Mouse (Mus musculus) MEL (cell line): ENCODE measurements around the gene Babam2. TPM values are rescaled to one million over a fixed set of nuclear protein-coding genes. Genes with fewer than 3 reads are reported as not detected.

Source experiments
- DNase-seq: peaks from one replicate; pipeline ENCODE4 v3.0.0; 2011; ENCODE audit warnings: low read depth, low spot score
- H3K27ac ChIP-seq: 2 replicates; pipeline ENCODE4 v1.5.1; 2012; ENCODE audit warnings: low read depth, mild to moderate bottlenecking, control low read depth, low read length, moderate library complexity; ENCODE audit not compliant: control insufficient read depth
- H3K27me3 ChIP-seq, 2 experiments: fragments of 150-350 bp in 1 of 2; sonication (generic) in 1 of 2; 2 replicates each; pipeline ENCODE4 v1.6.1; 2012; ENCODE audit warnings: low read length in 2 of 2, mild to moderate bottlenecking in 2 of 2, improper control_type of control experiment in 1 of 2, moderate library complexity in 1 of 2; ENCODE audit not compliant: insufficient read depth in 2 of 2, control insufficient read depth in 1 of 2
- H3K36me3 ChIP-seq, 2 experiments: 2 replicates each; pipeline ENCODE4 v1.6.1; 2012 to 2014; ENCODE audit warnings: low read length in 2 of 2, improper control_type of control experiment in 1 of 2, inconsistent platforms in 1 of 2, mild to moderate bottlenecking in 1 of 2; ENCODE audit not compliant: insufficient read depth in 2 of 2, control insufficient read depth in 1 of 2
- H3K4me1 ChIP-seq, 2 experiments: fragments of 150-350 bp in 1 of 2; sonication (generic) in 1 of 2; 2 replicates each; pipeline ENCODE4 v1.6.1; 2012; ENCODE audit warnings: low read length in 2 of 2, improper control_type of control experiment in 1 of 2, mild to moderate bottlenecking in 1 of 2; ENCODE audit not compliant: insufficient read depth in 2 of 2, control insufficient read depth in 1 of 2
- H3K4me3 ChIP-seq, 2 experiments: fragments of 150-350 bp in 1 of 2; sonication (generic) in 1 of 2; 2 replicates each; pipeline ENCODE4 v1.5.1; 2012; ENCODE audit warnings: low read depth in 2 of 2, low read length in 2 of 2, mild to moderate bottlenecking in 2 of 2, moderate library complexity in 2 of 2, control low read depth in 1 of 2, improper control_type of control experiment in 1 of 2; ENCODE audit not compliant: control insufficient read depth in 1 of 2, insufficient read depth in 1 of 2
- H3K79me2 ChIP-seq: 2 replicates; pipeline ENCODE4 v1.6.1; 2012; ENCODE audit warnings: mild to moderate bottlenecking, low read length, moderate library complexity; ENCODE audit not compliant: control insufficient read depth, poor library complexity, insufficient read depth
- H3K9ac ChIP-seq: 2 replicates; pipeline ENCODE4 v1.6.1; 2012; ENCODE audit warnings: low read depth, mild to moderate bottlenecking, control low read depth, low read length, moderate library complexity; ENCODE audit not compliant: control insufficient read depth, poor library complexity, severe bottlenecking
- H3K9me3 ChIP-seq: fragments of 150-350 bp; sonication (generic); replicated peaks from 2 replicates; pipeline ENCODE4 v1.6.1; 2012; ENCODE audit warnings: mild to moderate bottlenecking, low read length, improper control_type of control experiment, moderate library complexity; ENCODE audit not compliant: insufficient read depth
- BHLHE40 ChIP-seq: IDR thresholded peaks from 2 replicates; pipeline ENCODE4 v1.6.1; 2012; ENCODE audit warnings: low read depth, mild to moderate bottlenecking, inconsistent platforms, low read length, improper control_type of control experiment, borderline replicate concordance
- CHD2 ChIP-seq: IDR thresholded peaks from 2 replicates; pipeline ENCODE4 v1.6.1; 2011; ENCODE audit warnings: low read length, improper control_type of control experiment
- CTCF ChIP-seq, 3 experiments: IDR thresholded peaks in 2 of 3; conservative IDR thresholded peaks in 1 of 3; 2 replicates each; pipeline ENCODE4 v1.5.1; 2011 to 2012; ENCODE audit warnings: low read length in 3 of 3, low read depth in 2 of 3, mild to moderate bottlenecking in 2 of 3, improper control_type of control experiment in 1 of 3, inconsistent platforms in 1 of 3, mixed read lengths in 1 of 3, moderate library complexity in 1 of 3; ENCODE audit not compliant: control insufficient read depth in 1 of 3, insufficient read depth in 1 of 3, poor library complexity in 1 of 3, severe bottlenecking in 1 of 3
- ELF1 ChIP-seq: IDR thresholded peaks from 2 replicates; pipeline ENCODE4 v1.6.1; 2014; ENCODE audit warnings: low read depth, mild to moderate bottlenecking, inconsistent platforms, low read length, improper control_type of control experiment, moderate library complexity
- EP300 ChIP-seq, 2 experiments: IDR thresholded peaks; 2 replicates each; pipeline ENCODE4 v1.6.1; 2011; ENCODE audit warnings: improper control_type of control experiment in 2 of 2, low read length in 2 of 2, low read depth in 1 of 2, mild to moderate bottlenecking in 1 of 2
- GABPA ChIP-seq: IDR thresholded peaks from 2 replicates; pipeline ENCODE4 v1.6.1; 2012; ENCODE audit warnings: low read depth, mild to moderate bottlenecking, inconsistent platforms, low read length, improper control_type of control experiment, moderate library complexity
- GATA1 ChIP-seq: IDR thresholded peaks from 2 replicates; pipeline ENCODE4 v1.6.1; 2011; ENCODE audit warnings: low read depth, low read length, improper control_type of control experiment
- JUND ChIP-seq: IDR thresholded peaks from 2 replicates; pipeline ENCODE4 v1.6.1; 2011; ENCODE audit warnings: low read depth, mild to moderate bottlenecking, improper control_type of control experiment, low read length
- KAT2A ChIP-seq: conservative IDR thresholded peaks from 2 replicates; pipeline ENCODE4 v1.6.1; 2012; ENCODE audit warnings: low read depth, low read length, improper control_type of control experiment, inconsistent platforms
- MAFK ChIP-seq: IDR thresholded peaks from 2 replicates; pipeline ENCODE4 v1.6.1; 2011; ENCODE audit warnings: low read depth, mild to moderate bottlenecking, low read length, improper control_type of control experiment, borderline replicate concordance
- MAX ChIP-seq: IDR thresholded peaks from 2 replicates; pipeline ENCODE4 v1.6.1; 2011; ENCODE audit warnings: low read length, improper control_type of control experiment
- MAZ ChIP-seq: IDR thresholded peaks from 2 replicates; pipeline ENCODE4 v1.6.1; 2012; ENCODE audit warnings: low read depth, mild to moderate bottlenecking, inconsistent platforms, low read length, improper control_type of control experiment
- MEF2A ChIP-seq: IDR thresholded peaks from 2 replicates; pipeline ENCODE4 v1.6.1; 2014; ENCODE audit warnings: low read depth, mild to moderate bottlenecking, inconsistent platforms, low read length, improper control_type of control experiment; ENCODE audit not compliant: poor library complexity, insufficient replicate concordance, severe bottlenecking; ENCODE audit errors: extremely low read depth
- NELFE ChIP-seq: IDR thresholded peaks from 2 replicates; pipeline ENCODE4 v1.6.1; 2011; ENCODE audit warnings: low read depth, low read length, improper control_type of control experiment
- NRF1 ChIP-seq: IDR thresholded peaks from 2 replicates; pipeline ENCODE4 v1.6.1; 2014; ENCODE audit warnings: low read depth, mild to moderate bottlenecking, inconsistent platforms, low read length, improper control_type of control experiment, moderate library complexity; ENCODE audit not compliant: poor library complexity, insufficient read depth, severe bottlenecking
- POLR2A ChIP-seq, 2 experiments: IDR thresholded peaks; 2 replicates each; pipeline ENCODE4 v1.6.1; 2011 to 2012; ENCODE audit warnings: low read length in 2 of 2, mild to moderate bottlenecking in 2 of 2, control low read depth in 1 of 2, improper control_type of control experiment in 1 of 2, low read depth in 1 of 2, moderate library complexity in 1 of 2; ENCODE audit not compliant: control insufficient read depth in 1 of 2, insufficient read depth in 1 of 2, poor library complexity in 1 of 2
- POLR2AphosphoS2 ChIP-seq: IDR thresholded peaks from 2 replicates; pipeline ENCODE4 v1.6.1; 2011; ENCODE audit warnings: low read length, improper control_type of control experiment
- POLR2AphosphoS5 ChIP-seq: IDR thresholded peaks from 2 replicates; pipeline ENCODE4 v1.6.1; 2012; ENCODE audit warnings: low read depth, borderline replicate concordance, mild to moderate bottlenecking, inconsistent platforms, low read length, moderate library complexity, mixed read lengths
- RAD21 ChIP-seq: IDR thresholded peaks from 2 replicates; pipeline ENCODE4 v1.6.1; 2011; ENCODE audit warnings: mild to moderate bottlenecking, low read depth, low read length, improper control_type of control experiment
- RCOR1 ChIP-seq: IDR thresholded peaks from 2 replicates; pipeline ENCODE4 v1.6.1; 2012; ENCODE audit warnings: low read depth, mild to moderate bottlenecking, inconsistent platforms, low read length, improper control_type of control experiment
- SIN3A ChIP-seq: IDR thresholded peaks from 2 replicates; pipeline ENCODE4 v1.6.1; 2012; ENCODE audit warnings: low read length, improper control_type of control experiment, inconsistent platforms
- TBP ChIP-seq: IDR thresholded peaks from 2 replicates; pipeline ENCODE4 v1.8.0; 2011; ENCODE audit warnings: low read depth, low read length, improper control_type of control experiment
- UBTF ChIP-seq: IDR thresholded peaks from 2 replicates; pipeline ENCODE4 v1.6.1; 2012; ENCODE audit warnings: low read depth, mild to moderate bottlenecking, inconsistent platforms, low read length, improper control_type of control experiment, moderate library complexity, borderline replicate concordance; ENCODE audit not compliant: insufficient read depth
- USF1 ChIP-seq: IDR thresholded peaks from 2 replicates; pipeline ENCODE4 v1.6.1; 2014; ENCODE audit warnings: low read depth, mild to moderate bottlenecking, inconsistent platforms, low read length, improper control_type of control experiment, moderate library complexity
- ZMIZ1 ChIP-seq: IDR thresholded peaks from 2 replicates; pipeline ENCODE4 v1.6.1; 2012; ENCODE audit warnings: low read depth, mild to moderate bottlenecking, inconsistent platforms, low read length, improper control_type of control experiment, moderate library complexity
- polyA plus RNA-seq, 2 experiments: library from polyadenylated mRNA; stranded (reverse) in 1 of 2; unstranded in 1 of 2; fragments of >175 nt in 1 of 2; fragments of >200 nt in 1 of 2; gene quantifications; 2 replicates each; pipeline versions ENCODE4 v1.2.1 to v1.2.4; 2012; ENCODE audit warnings: low replicate concordance in 2 of 2, low read depth in 1 of 2; ENCODE audit not compliant: insufficient read length in 2 of 2, insufficient read depth in 1 of 2, missing spikeins in 1 of 2
- total RNA-seq: library from RNA; depleted of rRNA; stranded (reverse); fragments of 300-350 nt; gene quantifications from 2 replicates; pipeline ENCODE4 v1.2.3, GENCODE M21; 2012

Gene Babam2
- total and polyA plus RNA-seq, 3 experiments: 43.3 to 86.6 TPM; not detected in 1

DNA sequence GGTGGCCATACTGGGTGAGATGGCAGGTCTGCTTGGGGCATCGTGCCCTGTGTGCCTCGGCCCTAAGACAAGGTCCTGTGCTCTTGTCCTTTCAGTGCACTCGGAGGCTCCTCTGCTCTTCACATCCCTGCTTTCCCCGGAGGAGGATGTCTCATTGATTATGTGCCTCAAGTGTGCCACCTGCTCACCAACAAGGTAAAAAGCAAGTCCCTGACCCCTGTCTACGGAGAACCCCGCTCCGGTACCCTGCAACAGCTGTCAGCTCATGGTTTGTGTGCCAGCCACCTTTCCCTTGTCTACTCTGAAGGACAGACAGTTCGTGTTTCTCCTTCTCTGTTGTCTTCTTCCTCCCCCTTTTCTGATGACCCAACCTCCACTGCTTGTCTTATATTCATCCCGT, 303.8 kb downstream of the Babam2 start:
- DNase-seq: no peak
- H3K9me3 ChIP-seq: no peaks in the 10 kb centered on the region
- no peaks in the 10 kb centered on the region; a peak in 1 of 4 replicates for H3K4me1 ChIP-seq
- 0 out of 4 replicates have a peak, but pooled peaks cover 0 to 4% of the 10 kb centered on the region in 2 experiments for H3K36me3 ChIP-seq
- H3K4me3 ChIP-seq: no peak overlapping the region
- H3K27ac ChIP-seq: no peak overlapping the region
- no peak overlapping the region for H3K9ac ChIP-seq
- no peaks in the 10 kb centered on the region for H3K79me2 ChIP-seq
- TF ChIP-seq MAZ (no peak), JUND (no peak), NRF1 (no peak), CHD2 (no peak), GABPA (no peak), ELF1 (no peak), MAFK (no peak), POLR2AphosphoS2 (no peak)
- H3K27me3 ChIP-seq: no peaks in the 10 kb centered on the region

DNA sequence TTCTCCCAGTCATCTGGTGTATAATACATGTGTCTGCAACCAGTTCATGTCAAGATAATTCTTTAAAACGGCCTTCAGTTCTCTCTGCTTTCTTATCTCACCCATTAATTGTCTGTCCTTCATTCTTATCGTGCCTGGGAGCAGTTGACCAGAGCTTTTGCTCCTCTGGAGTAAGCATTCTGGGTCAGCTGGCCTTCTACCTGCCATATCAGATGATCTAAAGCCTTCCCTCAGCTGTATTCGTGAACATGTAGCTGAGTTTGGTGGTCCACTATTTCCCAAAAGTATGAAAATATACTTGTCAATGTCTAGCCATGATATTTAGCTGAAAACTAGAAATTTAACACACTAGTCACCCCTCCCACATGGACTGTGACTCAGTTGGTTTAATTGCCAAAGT, 304.3 kb downstream of the Babam2 start:
- TF ChIP-seq POLR2A (IDR thresholded peaks at IDR 0.05; ENCODE audit: control insufficient read depth in 1 of 2, insufficient read depth in 1 of 2, low read depth in 1 of 2, low read length in 2 of 2, poor library complexity in 1 of 2): no peak
- TF ChIP-seq ZMIZ1: no peak
- TF ChIP-seq GATA1: peak; percentile 43; the same call in 1 of the 2 replicates
- TF ChIP-seq MEF2A: no peak
- TF ChIP-seq, all 39 proteins: peak for 1
- Histone ChIP-seq H3K4me1 (no peaks in the 10 kb centered on the region; a peak in 1 of 4 replicates), H3K36me3 (0 out of 4 replicates have a peak, but pooled peaks cover 0 to 4% of the 10 kb centered on the region in 2 experiments), H3K9ac (no peak overlapping the region), H3K4me3 (no peak overlapping the region), H3K9me3 (no peaks in the 10 kb centered on the region), H3K27ac (no peak overlapping the region), H3K27me3 (no peaks in the 10 kb centered on the region), H3K79me2 (no peaks in the 10 kb centered on the region)
- no peak for DNase-seq

DNA sequence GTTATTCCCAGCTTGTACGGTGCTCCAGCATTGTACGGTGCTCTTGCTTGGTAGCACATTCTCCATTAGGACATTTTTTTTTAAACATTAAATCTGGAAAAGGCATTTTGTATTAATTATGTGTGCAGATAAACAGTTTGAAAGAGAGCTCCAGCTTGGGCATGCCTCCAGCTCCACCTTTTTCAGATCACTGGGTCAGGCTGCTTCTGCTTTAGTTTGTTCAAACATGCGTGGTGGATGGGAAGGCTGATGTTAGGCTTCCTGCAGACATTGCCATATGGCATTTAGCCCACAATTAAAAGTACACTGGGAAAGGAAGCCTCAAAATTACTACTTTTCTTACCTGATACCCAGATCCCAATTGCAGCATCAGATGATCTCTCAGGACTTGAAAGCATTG, 310.9 kb downstream of the Babam2 start:
- Histone ChIP-seq H3K4me3 (no peak overlapping the region), H3K27ac (no peak overlapping the region), H3K9me3 (no peaks in the 10 kb centered on the region), H3K36me3 (peaks cover 2 to 6% of the 10 kb centered on the region in 2 experiments; a peak in 2 of 4 replicates), H3K4me1 (peaks cover 0 to 9% of the 10 kb centered on the region in 2 experiments; a peak in 1 of 4 replicates), H3K27me3 (no peaks in the 10 kb centered on the region), H3K79me2 (no peaks in the 10 kb centered on the region), H3K9ac (no peak overlapping the region)
- DNase-seq: no peak
- TF ChIP-seq RCOR1: no peak
- no peak for TF ChIP-seq RAD21
- TF ChIP-seq CTCF (IDR thresholded peaks at IDR 0.05 in 2 of 3, conservative IDR thresholded peaks at IDR 0.05 in 1 of 3; ENCODE audit: control insufficient read depth in 1 of 3, insufficient read depth in 1 of 3, low read depth in 2 of 3, low read length in 3 of 3, poor library complexity in 1 of 3, severe bottlenecking in 1 of 3): no peak
- TF ChIP-seq TBP: no peak
- TF ChIP-seq NELFE: no peak
- no peak for TF ChIP-seq GATA1
- TF ChIP-seq BHLHE40: no peak
- TF ChIP-seq SIN3A: no peak
- TF ChIP-seq MEF2A: no peak
- TF ChIP-seq EP300 (IDR thresholded peaks at IDR 0.05; ENCODE audit: low read depth in 1 of 2, low read length in 2 of 2): no peak
- no peak for TF ChIP-seq USF1
- TF ChIP-seq MAX: no peak
- TF ChIP-seq KAT2A: no peak
- TF ChIP-seq POLR2AphosphoS5: no peak
- TF ChIP-seq UBTF: no peak
- TF ChIP-seq JUND: no peak
- no peak for TF ChIP-seq MAFK
- TF ChIP-seq POLR2AphosphoS2: no peak
- no peak for TF ChIP-seq ELF1
